Mouse (Mus musculus): ENCODE data around the gene Zfp963. TPM values are rescaled to one million over a fixed set of nuclear protein-coding genes. Genes with fewer than 3 reads are reported as not detected.

Gene Zfp963
- polyA plus RNA-seq (2014; fragmentation: Nextera tagmentation; extraction: Ambion mirVana), result 3.7 and 4.2 TPM in 2 replicates

DNA sequence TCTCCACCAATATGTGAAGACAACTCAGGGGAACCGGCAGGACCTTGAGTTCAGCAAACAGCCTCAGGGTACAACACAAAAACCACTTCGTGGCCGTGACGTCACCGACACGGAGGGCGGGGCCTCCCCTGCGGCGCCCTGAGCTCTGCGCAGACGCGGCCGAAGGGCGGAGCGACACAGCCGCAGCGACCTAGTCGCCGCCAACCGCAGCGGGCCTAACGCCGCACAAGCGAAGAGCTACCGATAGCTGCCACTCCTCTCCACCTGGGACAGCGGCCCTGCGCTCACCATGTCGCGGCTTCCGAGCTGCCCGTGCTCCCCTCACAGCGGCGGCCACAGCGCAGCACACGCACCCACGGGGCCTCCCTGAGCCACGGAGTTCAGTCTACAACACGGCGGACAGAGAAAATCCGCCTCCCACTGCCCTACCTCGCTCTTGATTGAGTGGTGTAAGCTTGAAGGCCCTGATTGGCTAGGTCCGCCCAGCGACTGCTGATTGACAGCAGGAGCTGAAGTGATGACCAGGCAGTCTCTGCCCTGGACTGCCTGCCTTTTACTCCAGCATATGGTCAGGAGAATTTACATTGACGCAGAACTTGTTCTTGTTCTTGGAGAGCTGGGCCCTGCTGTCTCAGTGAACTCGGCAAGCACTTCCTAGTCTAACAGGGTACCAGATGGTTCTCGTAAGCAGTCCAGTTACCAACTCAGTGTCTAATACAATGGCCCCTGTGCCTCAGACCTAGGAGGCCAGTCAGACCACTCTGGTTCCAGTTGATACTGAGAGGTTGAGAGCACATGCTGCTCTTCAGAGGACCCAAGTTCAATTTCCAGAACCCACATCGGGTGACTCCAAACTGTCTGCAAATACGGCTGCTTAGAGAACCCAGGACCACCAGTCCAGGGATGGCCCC lies at the start of gene Zfp963:
Zfp963 (minus strand) TSS at position 427 of the 911 bp plus-strand sequence.
- Histone ChIP-seq H3K9me3 (ENCODE audit: control insufficient read depth, low read length) (no peaks in the 10 kb centered on the region), H3K9ac (ENCODE audit: low read length) (peak within 1 kb of the TSS; percentile 92), H3K4me2 (ENCODE audit: low read length) (peak within 1 kb of the TSS; percentile 68), H3K36me3 (ENCODE audit: control insufficient read depth, insufficient read depth, low read length) (peaks cover 16% of the 10 kb centered on the region; the same call in 1 of the 2 replicates), H3K4me1 (ENCODE audit: control insufficient read depth in 2 of 2, insufficient read depth in 2 of 2, low read length in 2 of 2) (peaks cover 5 to 8% of the 10 kb centered on the region in 2 experiments; a peak in 3 of 4 replicates), H3K4me3 (ENCODE audit: control insufficient read depth in 1 of 2, insufficient read depth in 1 of 2, low read depth in 1 of 2, low read length in 2 of 2) (peak within 1 kb of the TSS; percentile 66 to 97), H3K27me3 (ENCODE audit: control insufficient read depth, insufficient read depth, low read length) (no peaks in the 10 kb centered on the region), H3K27ac (replicated peaks in 1 of 2; ENCODE audit: control insufficient read depth in 1 of 2, insufficient read depth in 1 of 2, low read depth in 2 of 2, low read length in 2 of 2) (peak within 1 kb of the TSS; percentile 99)
- ATAC-seq (ENCODE audit: insufficient number of reproducible peaks, insufficient read depth, low FRiP score, low read depth), result peak; percentile 98
- 2% methylated on average over 48 of the region's 48 CpGs for WGBS

DNA sequence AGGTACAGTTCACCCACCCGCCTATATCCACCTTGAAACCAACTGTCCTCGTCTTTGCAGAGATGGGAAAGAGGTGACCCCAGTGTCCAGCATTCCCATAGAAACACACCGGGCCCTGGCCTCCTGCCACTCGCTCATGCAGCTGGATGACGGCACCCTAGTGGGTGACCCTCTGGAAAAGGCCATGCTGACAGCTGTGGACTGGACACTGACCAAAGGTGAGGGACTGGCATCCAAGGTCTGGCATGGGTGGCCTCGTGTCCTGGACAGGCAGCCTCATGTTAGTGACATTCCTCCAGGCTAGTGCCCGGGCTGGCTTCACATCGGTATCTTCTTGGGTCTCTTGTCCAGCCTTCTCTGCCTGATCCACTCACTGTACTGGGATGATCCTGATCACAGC lies 49.5 kb upstream of the Zfp963 start:
- Histone ChIP-seq H3K4me2 (ENCODE audit: low read length) (no peak overlapping the region), H3K4me1 (ENCODE audit: control insufficient read depth in 2 of 2, insufficient read depth in 2 of 2, low read length in 2 of 2) (no peaks in the 10 kb centered on the region), H3K27me3 (ENCODE audit: control insufficient read depth, insufficient read depth, low read length) (no peaks in the 10 kb centered on the region), H3K36me3 (ENCODE audit: control insufficient read depth, insufficient read depth, low read length) (peaks cover 100% of the 10 kb centered on the region), H3K4me3 (ENCODE audit: control insufficient read depth in 1 of 2, insufficient read depth in 1 of 2, low read depth in 1 of 2, low read length in 2 of 2) (no peak overlapping the region), H3K9ac (ENCODE audit: low read length) (no peak overlapping the region), H3K9me3 (ENCODE audit: control insufficient read depth, low read length) (no peaks in the 10 kb centered on the region), H3K27ac (replicated peaks in 1 of 2; ENCODE audit: control insufficient read depth in 1 of 2, insufficient read depth in 1 of 2, low read depth in 2 of 2, low read length in 2 of 2) (no peak overlapping the region)
- no peak for ATAC-seq (ENCODE audit: insufficient number of reproducible peaks, insufficient read depth, low FRiP score, low read depth)
- 90% methylated on average over 8 of the region's 8 CpGs for WGBS

DNA sequence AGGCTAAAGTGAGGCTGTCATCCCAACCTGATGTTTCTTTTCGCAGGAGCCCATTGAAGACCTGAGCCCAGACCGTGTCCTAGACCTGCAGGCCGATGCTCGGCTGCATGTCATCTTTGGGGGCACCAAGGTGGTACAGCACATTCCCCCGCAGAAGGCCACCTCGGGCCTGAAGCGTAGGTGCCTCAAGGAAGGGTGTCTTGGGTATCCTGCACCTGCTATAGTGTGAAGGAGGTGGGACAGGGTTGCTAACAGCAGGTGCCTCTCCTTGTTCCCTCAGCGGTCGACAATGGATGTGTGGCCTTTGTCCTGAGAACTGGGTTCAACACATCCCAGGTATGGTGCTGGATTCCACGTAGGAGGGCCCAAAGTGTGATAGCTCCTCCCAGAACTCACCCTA lies 47.9 kb upstream of the Zfp963 start:
- Histone ChIP-seq H3K4me1 (ENCODE audit: control insufficient read depth in 2 of 2, insufficient read depth in 2 of 2, low read length in 2 of 2) (peaks cover 0 to 5% of the 10 kb centered on the region in 2 experiments; a peak in 1 of 4 replicates), H3K36me3 (ENCODE audit: control insufficient read depth, insufficient read depth, low read length) (peaks cover 94% of the 10 kb centered on the region), H3K4me3 (ENCODE audit: control insufficient read depth in 1 of 2, insufficient read depth in 1 of 2, low read depth in 1 of 2, low read length in 2 of 2) (no peak overlapping the region), H3K9me3 (ENCODE audit: control insufficient read depth, low read length) (no peaks in the 10 kb centered on the region), H3K4me2 (ENCODE audit: low read length) (no peak overlapping the region), H3K9ac (ENCODE audit: low read length) (no peak overlapping the region), H3K27ac (replicated peaks in 1 of 2; ENCODE audit: control insufficient read depth in 1 of 2, insufficient read depth in 1 of 2, low read depth in 2 of 2, low read length in 2 of 2) (no peak overlapping the region), H3K27me3 (ENCODE audit: control insufficient read depth, insufficient read depth, low read length) (no peaks in the 10 kb centered on the region)
- no peak for ATAC-seq (ENCODE audit: insufficient number of reproducible peaks, insufficient read depth, low FRiP score, low read depth)
- 95% methylated on average over 10 of the region's 10 CpGs for WGBS

DNA sequence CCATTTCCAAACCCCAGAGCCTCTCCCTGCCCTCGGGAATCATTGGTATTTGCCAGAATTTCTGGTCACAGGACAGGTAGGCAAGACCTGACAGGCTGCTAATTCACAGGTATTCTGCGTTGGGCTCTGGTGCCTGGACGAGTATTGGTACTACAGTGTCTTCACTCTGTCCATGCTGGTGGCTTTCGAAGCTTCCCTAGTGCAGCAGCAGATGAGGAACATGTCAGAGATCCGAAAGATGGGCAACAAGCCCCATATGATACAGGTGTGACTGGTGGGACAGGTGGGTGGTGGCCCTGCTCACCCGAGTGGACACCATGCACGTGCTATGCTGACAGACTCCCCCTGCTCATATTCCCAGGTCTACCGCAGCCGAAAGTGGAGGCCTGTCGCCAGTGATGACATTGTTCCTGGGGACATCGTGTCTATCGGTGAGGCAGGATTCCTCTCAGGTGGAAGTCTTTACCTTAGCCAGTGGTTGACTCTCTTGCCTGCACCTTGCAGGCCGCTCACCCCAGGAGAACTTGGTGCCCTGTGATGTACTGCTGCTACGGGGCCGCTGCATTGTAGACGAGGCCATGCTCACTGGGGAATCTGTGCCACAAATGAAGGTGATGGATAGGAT lies 47.1 kb upstream of the Zfp963 start:
- H3K4me3 ChIP-seq (ENCODE audit: control insufficient read depth in 1 of 2, insufficient read depth in 1 of 2, low read depth in 1 of 2, low read length in 2 of 2), result no peak overlapping the region
- no peaks in the 10 kb centered on the region for H3K9me3 ChIP-seq (ENCODE audit: control insufficient read depth, low read length)
- no peaks in the 10 kb centered on the region for H3K27me3 ChIP-seq (ENCODE audit: control insufficient read depth, insufficient read depth, low read length)
- H3K4me2 ChIP-seq (ENCODE audit: low read length), result no peak overlapping the region
- H3K4me1 ChIP-seq (ENCODE audit: control insufficient read depth in 2 of 2, insufficient read depth in 2 of 2, low read length in 2 of 2), result peaks cover 2 to 13% of the 10 kb centered on the region in 2 experiments; a peak in 2 of 4 replicates
- ATAC-seq (ENCODE audit: insufficient number of reproducible peaks, insufficient read depth, low FRiP score, low read depth), result no peak
- WGBS, result 94% methylated on average over 16 of the region's 16 CpGs
- no peak overlapping the region for H3K27ac ChIP-seq (replicated peaks in 1 of 2; ENCODE audit: control insufficient read depth in 1 of 2, insufficient read depth in 1 of 2, low read depth in 2 of 2, low read length in 2 of 2)
- no peak overlapping the region for H3K9ac ChIP-seq (ENCODE audit: low read length)
- peaks cover 86% of the 10 kb centered on the region for H3K36me3 ChIP-seq (ENCODE audit: control insufficient read depth, insufficient read depth, low read length)

DNA sequence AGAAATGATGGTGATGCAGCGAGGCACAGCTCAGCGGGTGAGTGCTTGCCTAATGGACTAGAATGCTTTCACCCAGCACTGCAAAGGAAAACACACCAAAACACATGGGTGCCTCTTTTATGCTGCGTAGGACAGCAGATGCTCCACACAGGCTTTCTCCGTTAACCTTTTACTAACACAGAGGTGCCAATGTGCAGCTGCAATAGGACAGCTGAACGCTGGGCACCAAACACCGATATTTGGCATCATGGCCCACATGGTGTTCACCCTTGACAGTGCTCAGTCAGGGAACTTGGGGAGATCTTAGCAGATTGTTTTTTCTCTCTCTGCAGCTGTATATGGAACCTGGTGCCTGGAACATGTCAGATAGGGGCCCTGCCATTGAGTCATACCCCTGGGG lies 45.1 kb upstream of the Zfp963 start:
- H3K9ac ChIP-seq (ENCODE audit: low read length), result no peak overlapping the region
- no peaks in the 10 kb centered on the region for H3K9me3 ChIP-seq (ENCODE audit: control insufficient read depth, low read length)
- peaks cover 66% of the 10 kb centered on the region for H3K36me3 ChIP-seq (ENCODE audit: control insufficient read depth, insufficient read depth, low read length)
- WGBS, result 97% methylated on average over 6 of the region's 6 CpGs
- no peak for ATAC-seq (ENCODE audit: insufficient number of reproducible peaks, insufficient read depth, low FRiP score, low read depth)
- peaks cover 4 to 17% of the 10 kb centered on the region in 2 experiments; a peak in 3 of 4 replicates for H3K4me1 ChIP-seq (ENCODE audit: control insufficient read depth in 2 of 2, insufficient read depth in 2 of 2, low read length in 2 of 2)
- H3K27me3 ChIP-seq (ENCODE audit: control insufficient read depth, insufficient read depth, low read length), result no peaks in the 10 kb centered on the region
- no peak overlapping the region for H3K27ac ChIP-seq (replicated peaks in 1 of 2; ENCODE audit: control insufficient read depth in 1 of 2, insufficient read depth in 1 of 2, low read depth in 2 of 2, low read length in 2 of 2)
- H3K4me3 ChIP-seq (ENCODE audit: control insufficient read depth in 1 of 2, insufficient read depth in 1 of 2, low read depth in 1 of 2, low read length in 2 of 2), result no peak overlapping the region
- H3K4me2 ChIP-seq (ENCODE audit: low read length), result no peak overlapping the region

DNA sequence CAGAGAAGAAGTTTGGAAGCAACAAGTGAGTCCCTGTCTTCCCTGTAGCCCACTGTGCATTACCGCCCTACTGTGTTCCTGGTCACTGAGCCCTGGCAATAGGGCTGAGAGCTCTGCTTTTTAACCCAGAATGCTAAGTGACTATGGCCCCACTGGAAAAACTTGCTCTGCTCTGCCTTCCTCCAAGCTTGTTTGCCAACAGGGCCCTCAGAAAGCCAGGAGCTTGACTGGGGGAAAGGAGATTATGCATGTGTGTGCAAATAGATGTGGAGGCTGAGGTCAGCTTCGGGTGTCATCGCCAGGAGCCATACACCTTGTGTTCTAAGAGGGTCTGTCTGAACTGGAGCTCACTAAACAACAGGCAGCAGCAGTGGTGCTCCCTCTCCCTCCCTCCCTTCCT lies 44.3 kb upstream of the Zfp963 start:
- H3K9ac ChIP-seq (ENCODE audit: low read length), result no peak overlapping the region
- no peaks in the 10 kb centered on the region for H3K9me3 ChIP-seq (ENCODE audit: control insufficient read depth, low read length)
- H3K4me1 ChIP-seq (ENCODE audit: control insufficient read depth in 2 of 2, insufficient read depth in 2 of 2, low read length in 2 of 2), result peaks cover 4 to 19% of the 10 kb centered on the region in 2 experiments; a peak in 3 of 4 replicates
- no peaks in the 10 kb centered on the region for H3K27me3 ChIP-seq (ENCODE audit: control insufficient read depth, insufficient read depth, low read length)
- H3K27ac ChIP-seq (replicated peaks in 1 of 2; ENCODE audit: control insufficient read depth in 1 of 2, insufficient read depth in 1 of 2, low read depth in 2 of 2, low read length in 2 of 2), result no peak overlapping the region
- ATAC-seq (ENCODE audit: insufficient number of reproducible peaks, insufficient read depth, low FRiP score, low read depth), result no peak
- H3K4me3 ChIP-seq (ENCODE audit: control insufficient read depth in 1 of 2, insufficient read depth in 1 of 2, low read depth in 1 of 2, low read length in 2 of 2), result no peak overlapping the region
- 94% methylated on average over 3 of the region's 3 CpGs for whole genome bisulfite sequencing
- H3K4me2 ChIP-seq (ENCODE audit: low read length), result no peak overlapping the region
- H3K36me3 ChIP-seq (ENCODE audit: control insufficient read depth, insufficient read depth, low read length), result peaks cover 58% of the 10 kb centered on the region

DNA sequence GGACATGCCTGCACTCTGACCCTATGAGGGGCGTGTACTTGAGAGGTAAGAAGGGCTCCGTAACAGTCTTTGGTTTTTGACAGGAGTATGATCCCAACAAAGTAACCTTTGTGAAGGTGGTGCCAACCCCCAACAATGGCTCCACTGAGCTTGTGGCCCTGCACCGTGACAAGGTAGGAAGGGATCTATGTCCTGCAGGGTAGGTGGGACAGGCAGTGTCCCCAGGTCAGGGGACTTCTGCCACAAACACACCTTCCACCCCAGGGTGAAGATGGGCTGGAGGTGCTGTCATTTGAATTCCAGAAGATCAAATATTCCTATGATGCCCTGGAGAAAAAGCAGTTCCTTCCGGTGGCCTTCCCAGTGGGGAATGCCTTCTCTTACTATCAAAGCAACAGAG lies 43.9 kb upstream of the Zfp963 start:
- ATAC-seq (ENCODE audit: insufficient number of reproducible peaks, insufficient read depth, low FRiP score, low read depth), result no peak
- Histone ChIP-seq H3K4me1 (ENCODE audit: control insufficient read depth in 2 of 2, insufficient read depth in 2 of 2, low read length in 2 of 2) (peaks cover 4 to 19% of the 10 kb centered on the region in 2 experiments; a peak in 3 of 4 replicates), H3K27me3 (ENCODE audit: control insufficient read depth, insufficient read depth, low read length) (no peaks in the 10 kb centered on the region), H3K4me2 (ENCODE audit: low read length) (no peak overlapping the region), H3K27ac (replicated peaks in 1 of 2; ENCODE audit: control insufficient read depth in 1 of 2, insufficient read depth in 1 of 2, low read depth in 2 of 2, low read length in 2 of 2) (no peak overlapping the region), H3K36me3 (ENCODE audit: control insufficient read depth, insufficient read depth, low read length) (peaks cover 54% of the 10 kb centered on the region), H3K9ac (ENCODE audit: low read length) (no peak overlapping the region), H3K9me3 (ENCODE audit: control insufficient read depth, low read length) (no peaks in the 10 kb centered on the region), H3K4me3 (ENCODE audit: control insufficient read depth in 1 of 2, insufficient read depth in 1 of 2, low read depth in 1 of 2, low read length in 2 of 2) (no peak overlapping the region)
- 96% methylated on average over 4 of the region's 4 CpGs for WGBS

All from heart, embryonic 14.5 days (tissue).